Mouse (Mus musculus) erythroblast, embryonic 14.5 days (primary cell): ENCODE results near the gene Rplp0.

Source experiments
- GATA1 ChIP-seq: IDR thresholded peaks from 2 replicates; pipeline ENCODE4 v1.6.1; 2012; ENCODE audit warnings: low read length, inconsistent platforms, mixed read lengths
- TAL1 ChIP-seq: IDR thresholded peaks from 3 replicates; pipeline ENCODE4 v1.6.1; 2012; ENCODE audit warnings: low read length, inconsistent platforms, mixed read lengths

GRCm38 (mm10) chr5:115522531-115522930, 36.7 kb upstream of the Rplp0 start:
- TF ChIP-seq GATA1 (no peak), TAL1 (no peak)
